Mouse (Mus musculus): ENCODE measurements around the gene Fam124a.

- TF ChIP-seq CTCF (IDR thresholded peaks at IDR 0.05; ENCODE audit: low read depth, low read length) (no peak), POLR2A (IDR thresholded peaks at IDR 0.05; ENCODE audit: borderline replicate concordance, low read depth, low read length) (no peak)
These were observed 25.4 kb downstream of the Fam124a start for GRCm38 (mm10) chr14:62580945-62581344.
